Mouse (Mus musculus): ENCODE results near the gene Capza3. TPM values are rescaled to one million over a fixed set of nuclear protein-coding genes. Genes with fewer than 3 reads are reported as not detected.

The Capza3 gene
- polyA plus RNA-seq, 1 experiment from 2014 or later: not detected

Other genes with a start within 250 kb of the Capza3 start
- not detected in 2 replicates for gene Plcz1, start 205 bp downstream of the Capza3 start, polyA plus RNA-seq (2015; fragmentation: Nextera tagmentation; extraction: Ambion mirVana)